ENCODE assay signal across 11 mouse cellular contexts in genomic region chr14:55085324-55086008, GRCm38 (mm10). TPM values are rescaled to one million over a fixed set of nuclear protein-coding genes. Genes with fewer than 3 reads are reported as not detected.
DNase-seq lines count a peak whose midpoint lies in the region; ATAC-seq and TF ChIP-seq lines count a peak whose summit lies in the region.
"Had no signal": no experiment of that assay in that cellular context is flagged by ENCODE, and none has a peak within 500 bp of the region (broad histone marks: within the 10 kb centered on the region; RNA-seq: fewer than 3 reads in every experiment).

No protein-coding gene starts in this region.

- no peak overlapping the region for H3K4me2 ChIP-seq in stomach, embryonic 16.5 days (ENCODE audit: low read depth, low read length)
- no peak overlapping the region for H3K4me2 ChIP-seq in lung, postnatal 0 days (replicated peaks; ENCODE audit: low read depth, low read length)
- H3K4me2 ChIP-seq: heart, embryonic 13.5 days had no signal

- no peak overlapping the region for H3K9ac ChIP-seq in stomach, embryonic 16.5 days (ENCODE audit: low read length)
- H3K9ac ChIP-seq in lung, postnatal 0 days (replicated peaks; ENCODE audit: low read depth) = no peak overlapping the region
- H3K9ac ChIP-seq: heart, embryonic 13.5 days had no signal

- TF ChIP-seq POLR2A in testis, adult 2 months (IDR thresholded peaks at IDR 0.05; ENCODE audit: control insufficient read depth, low read depth, low read length) = no peak

- no peaks in the 10 kb centered on the region; the same call in 1 of the 2 replicates for H3K4me1 ChIP-seq in testis, adult 2 months (ENCODE audit: control insufficient read depth, insufficient read depth, low read length)
- H3K4me1 ChIP-seq in stomach, embryonic 16.5 days (ENCODE audit: control insufficient read depth, insufficient read depth, low read length) = no peaks in the 10 kb centered on the region
- no peaks in the 10 kb centered on the region; the same call in 1 of the 2 replicates for H3K4me1 ChIP-seq in lung, postnatal 0 days (ENCODE audit: insufficient read depth, low read depth, low read length)

- H3K36me3 ChIP-seq in testis, adult 2 months (ENCODE audit: control insufficient read depth, insufficient read depth, low read length) = no peaks in the 10 kb centered on the region
- H3K36me3 ChIP-seq in stomach, embryonic 16.5 days (ENCODE audit: control insufficient read depth, insufficient read depth, low read length) = no peaks in the 10 kb centered on the region
- H3K36me3 ChIP-seq in lung, postnatal 0 days (ENCODE audit: insufficient read depth, low read length) = no peaks in the 10 kb centered on the region
- H3K36me3 ChIP-seq: heart, embryonic 13.5 days had no signal

- WGBS in stomach, embryonic 16.5 days = 59% methylated on average over 9 of the region's 9 CpGs
- WGBS in lung, postnatal 0 days = 56% methylated on average over 9 of the region's 9 CpGs

- peak; percentile 14; the same call in 1 of the 2 replicates for ATAC-seq in stomach, embryonic 16.5 days (ENCODE audit: insufficient read depth, low FRiP score)
- ATAC-seq in lung, postnatal 0 days = no peak
- no peak for ATAC-seq in megakaryocyte, adult 5-6 weeks (ENCODE audit: poor library complexity, severe bottlenecking)

- TF ChIP-seq EP300 in lung, postnatal 0 days (IDR thresholded peaks at IDR 0.05) = no peak

- peak; percentile 57 for DNase-seq in adrenal gland, postnatal 14 days
- DNase-seq in adrenal gland, adult 18-20 months (ENCODE audit: low spot score in 2 of 2) = no peak
- no peak for DNase-seq in testis, postnatal 10 days (ENCODE audit: low spot score)
- DNase-seq in kidney, postnatal 10 days = peak; percentile 62
- DNase-seq in lung, postnatal 0 days (ENCODE audit: low spot score) = no peak

- no peaks in the 10 kb centered on the region for H3K27me3 ChIP-seq in testis, adult 2 months (ENCODE audit: control insufficient read depth, insufficient read depth, low read length)
- H3K27me3 ChIP-seq in stomach, embryonic 16.5 days (ENCODE audit: control insufficient read depth, insufficient read depth, low read length) = no peaks in the 10 kb centered on the region
- no peaks in the 10 kb centered on the region for H3K27me3 ChIP-seq in lung, postnatal 0 days (replicated peaks; ENCODE audit: insufficient read depth, low read length)
- H3K27me3 ChIP-seq: heart, embryonic 13.5 days had no signal

- no peak overlapping the region for H3K27ac ChIP-seq in testis, adult 2 months (ENCODE audit: control insufficient read depth, insufficient read depth, low read depth, low read length)
- H3K27ac ChIP-seq in stomach, embryonic 16.5 days (ENCODE audit: low read length) = no peak overlapping the region
- no peak overlapping the region for H3K27ac ChIP-seq in lung, postnatal 0 days (ENCODE audit: low read length)
- H3K27ac ChIP-seq: heart, embryonic 13.5 days had no signal

- peak overlapping the region; percentile 24; the same call in 1 of the 2 replicates for H3K4me3 ChIP-seq in testis, adult 2 months (ENCODE audit: control insufficient read depth, low read depth, low read length)
- H3K4me3 ChIP-seq in stomach, embryonic 16.5 days (replicated peaks; ENCODE audit: low read length) = no peak overlapping the region
- no peak overlapping the region for H3K4me3 ChIP-seq in lung, postnatal 0 days (ENCODE audit: low read depth, low read length)
- H3K4me3 ChIP-seq: heart, embryonic 13.5 days had no signal

- TF ChIP-seq CTCF in testis, adult 2 months (IDR thresholded peaks at IDR 0.05; ENCODE audit: control insufficient read depth, insufficient read depth, insufficient replicate concordance, low read depth, low read length) = no peak
- TF ChIP-seq CTCF in lung, postnatal 0 days (IDR thresholded peaks at IDR 0.05) = no peak

- no peaks in the 10 kb centered on the region for H3K9me3 ChIP-seq in stomach, embryonic 16.5 days (replicated peaks; ENCODE audit: control insufficient read depth, low read length)
- H3K9me3 ChIP-seq in lung, postnatal 0 days (ENCODE audit: low read length) = no peaks in the 10 kb centered on the region
- H3K9me3 ChIP-seq: heart, embryonic 13.5 days had no signal

RNA-seq across cellular contexts. Expression of gene Zfhx2, which starts 6.7 kb away (rescaled TPM):
- 7.3 and 9.8 TPM in 2 replicates for total RNA-seq in adrenal gland, postnatal 14 days (2021)
- 1 to 10 TPM; 6.1 to 7.4 TPM for total RNA-seq in adrenal gland, adult 18-20 months (2021)
- 3.8 and 4.4 TPM in 2 replicates for polyA plus RNA-seq in testis, adult 2 months (2012; rRNA removed)
- 3.1 and 3.6 TPM in 2 replicates for polyA plus RNA-seq in stomach, embryonic 16.5 days (2015; fragmentation: Nextera tagmentation; extraction: Ambion mirVana)
- polyA plus RNA-seq in lung, postnatal 0 days (2015; fragmentation: Nextera tagmentation; extraction: Ambion mirVana) = 1.0 and 1.7 TPM in 2 replicates
- total RNA-seq in megakaryocyte, adult 5-6 weeks (2015) = 2.0 and 2.1 TPM in 2 replicates
- 1.1 and 1.3 TPM in 2 replicates for total RNA-seq in megakaryocyte, adult 5-6 weeks (2017)

RNA-seq across cellular contexts. Expression of gene Thtpa, which starts 9.1 kb away (rescaled TPM):
- 11.3 and 15.8 TPM in 2 replicates for total RNA-seq in adrenal gland, postnatal 14 days (2021)
- 10 to 100 TPM; 10.9 to 12.0 TPM for total RNA-seq in adrenal gland, adult 18-20 months (2021)
- 4.6 and 4.9 TPM in 2 replicates for polyA plus RNA-seq in testis, adult 2 months (2012; rRNA removed)
- polyA plus RNA-seq in stomach, embryonic 16.5 days (2015; fragmentation: Nextera tagmentation; extraction: Ambion mirVana) = 19.9 and 22.5 TPM in 2 replicates
- polyA plus RNA-seq in lung, postnatal 0 days (2015; fragmentation: Nextera tagmentation; extraction: Ambion mirVana) = 13.6 and 14.1 TPM in 2 replicates
- total RNA-seq in megakaryocyte, adult 5-6 weeks (2015) = 5.4 and 6.9 TPM in 2 replicates
- total RNA-seq in megakaryocyte, adult 5-6 weeks (2017) = 5.9 and 7.2 TPM in 2 replicates

RNA-seq across cellular contexts. Expression of gene Ap1g2, which starts 20.9 kb away (rescaled TPM):
- total RNA-seq in adrenal gland, postnatal 14 days (2021) = 26.6 and 36.1 TPM in 2 replicates
- total RNA-seq in adrenal gland, adult 18-20 months (2021) = 10 to 100 TPM; 25.8 to 29.4 TPM
- polyA plus RNA-seq in testis, adult 2 months (2012; rRNA removed) = 3.0 and 4.0 TPM in 2 replicates
- 46.2 and 54.8 TPM in 2 replicates for polyA plus RNA-seq in stomach, embryonic 16.5 days (2015; fragmentation: Nextera tagmentation; extraction: Ambion mirVana)
- polyA plus RNA-seq in lung, postnatal 0 days (2015; fragmentation: Nextera tagmentation; extraction: Ambion mirVana) = 11.5 and 13.3 TPM in 2 replicates
- total RNA-seq in megakaryocyte, adult 5-6 weeks (2015) = 43.2 and 46.7 TPM in 2 replicates
- total RNA-seq in megakaryocyte, adult 5-6 weeks (2017) = 11.8 and 18.3 TPM in 2 replicates

RNA-seq across cellular contexts. Expression of gene Jph4, which starts 31.3 kb away (rescaled TPM):
- 3.3 and 5.9 TPM in 2 replicates for total RNA-seq in adrenal gland, postnatal 14 days (2021)
- total RNA-seq in adrenal gland, adult 18-20 months (2021) = 1 to 10 TPM; 3.0 TPM
- polyA plus RNA-seq in testis, adult 2 months (2012; rRNA removed) = 6.6 and 7.4 TPM in 2 replicates
- polyA plus RNA-seq in stomach, embryonic 16.5 days (2015; fragmentation: Nextera tagmentation; extraction: Ambion mirVana) = 1.1 and 1.2 TPM in 2 replicates
- polyA plus RNA-seq in lung, postnatal 0 days (2015; fragmentation: Nextera tagmentation; extraction: Ambion mirVana) = 0.08 and 0.17 TPM in 2 replicates
- total RNA-seq in megakaryocyte, adult 5-6 weeks (2015) = not detected in 2 replicates
- not detected in 2 replicates for total RNA-seq in megakaryocyte, adult 5-6 weeks (2017)
- total RNA-seq: common myeloid progenitor, adult 5-6 weeks; monocyte, adult 5-6 weeks had no signal

Comparison
In these comparisons a context has a peak if more than half of its experiments do, and no peak if none do; other contexts are left out.
1. DNase-seq: peak in adrenal gland, postnatal 14 days (single experiment) and kidney, postnatal 10 days (single experiment); none in adrenal gland, adult 18-20 months (0 of 2), testis, postnatal 10 days (single experiment) and lung, postnatal 0 days (single experiment).